Mouse (Mus musculus) layer of hippocampus, adult 18-20 months (tissue): ENCODE measurements at regions not wholly inside any gene's neighbourhood (a gene's known extent, or its start where the extent isn't known, plus 50 kb on each side); places are given as distances from the start of the nearest gene placed in this dataset.

Source experiments
- DNase-seq, 2 experiments: peaks; one replicate each; pipeline ENCODE4 v3.0.0; 2022; ENCODE audit warnings: low spot score in 2 of 2

GRCm38 (mm10) chr8:59977024-59977662, 525.9 kb downstream of the Gm10283 start:
- DNase-seq, result no peak

DNA sequence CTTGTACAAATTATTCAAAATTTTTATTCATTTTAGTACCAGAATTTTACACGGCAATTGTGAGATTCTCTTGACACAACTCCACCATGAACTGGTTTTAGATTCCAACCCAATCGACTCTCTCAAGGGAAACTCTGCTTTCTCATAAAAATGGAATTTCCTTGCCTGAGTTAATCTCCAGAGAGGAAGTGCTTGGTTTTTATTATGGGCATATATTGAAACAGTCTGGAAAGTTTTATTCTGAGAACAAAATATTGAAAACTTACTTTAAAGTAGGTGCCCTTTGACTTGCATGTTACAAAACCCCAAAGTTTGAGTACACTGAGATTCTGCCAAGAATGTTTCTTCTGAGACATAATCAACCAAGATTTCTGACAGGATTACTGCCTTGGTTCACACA, 537.6 kb downstream of the Gm10283 start:
- DNase-seq, result no peak

DNA sequence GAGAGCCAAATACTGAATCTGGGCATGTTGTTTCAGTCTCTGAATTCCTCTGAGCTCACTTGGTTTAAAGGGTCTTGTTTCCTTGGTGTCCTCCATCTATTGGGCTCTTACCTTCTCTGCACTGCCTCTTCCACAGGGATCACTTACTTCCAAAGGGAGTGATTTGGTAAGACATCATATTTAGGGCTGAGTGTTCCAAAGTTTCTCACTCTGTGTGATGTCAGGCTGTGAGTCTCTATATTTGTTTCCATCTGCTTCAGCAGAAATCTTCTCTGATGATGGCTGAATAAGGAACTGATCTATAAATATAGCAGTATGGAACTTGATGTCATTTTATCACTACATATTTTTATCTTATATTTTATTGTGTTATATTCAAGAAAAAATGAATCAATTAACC, 539.8 kb downstream of the Gm10283 start:
- no peak for DNase-seq

DNA sequence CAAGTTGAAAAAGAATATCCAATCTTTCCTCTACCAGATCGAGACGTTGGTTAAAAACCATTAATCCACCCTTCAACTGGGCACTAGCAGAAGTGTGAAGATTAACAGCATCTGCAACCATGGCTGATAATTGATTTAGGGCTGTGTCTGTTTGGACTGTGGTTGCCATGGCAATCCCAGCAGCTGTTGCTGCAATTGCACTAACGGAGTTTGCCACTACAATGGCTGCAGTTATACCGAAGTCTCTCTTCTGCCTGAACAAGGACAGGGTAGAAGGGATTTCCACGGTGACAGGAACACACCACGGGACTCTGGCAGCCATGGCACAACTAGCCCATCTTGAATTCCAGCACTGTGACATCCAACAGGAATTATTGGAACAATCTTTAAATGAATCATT, 549.3 kb downstream of the Gm10283 start:
- peak in 1 of 2 experiments; percentile 2 for DNase-seq

DNA sequence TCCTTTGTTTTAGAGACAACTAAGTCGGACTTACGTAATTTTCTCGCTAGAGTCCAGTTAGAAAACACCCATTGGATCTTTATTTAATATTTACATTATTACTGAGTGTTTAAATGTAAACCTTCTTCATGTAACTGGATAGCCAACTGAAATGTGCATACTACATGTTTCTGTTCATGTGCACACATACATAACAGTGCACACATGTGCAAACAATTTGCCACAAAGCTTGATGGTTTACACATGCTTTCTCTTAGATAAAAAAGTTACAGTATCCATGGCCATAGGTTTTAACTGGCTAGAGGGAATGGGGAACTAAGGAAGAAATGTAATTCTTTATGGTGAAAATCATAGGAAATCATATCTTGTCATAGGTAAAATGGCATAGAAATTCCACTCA, 596.2 kb downstream of the Gm10283 start:
- DNase-seq, result no peak
